Mouse (Mus musculus) liver, postnatal 0 days (tissue): Measurements from ENCODE around the gene Tnks2. TPM values are rescaled to one million over a fixed set of nuclear protein-coding genes. Genes with fewer than 3 reads are reported as not detected.
A peak's percentile ranks its signal among the peaks of the same experiment; 100 is the strongest.

ENCODE experiments used
- ATAC-seq: fragments of 200-750 bp; cut with Nextera tagmentation; 2 replicates; pipeline ENCODE4 v1.8.0; 2017; ENCODE audit warnings: mild to moderate bottlenecking, moderate library complexity
- DNase-seq: peaks from one replicate; pipeline ENCODE4 v3.0.0-alpha.2; 2016
- H3K27ac ChIP-seq: fragments of 300-500 bp; sonication (generic); 2 replicates; pipeline ENCODE4 v1.5.1; 2014; ENCODE audit warnings: antibody characterized with exemption, moderate library complexity, mild to moderate bottlenecking, low read depth
- H3K27me3 ChIP-seq: fragments of 300-500 bp; sonication (generic); 2 replicates; pipeline ENCODE4 v1.6.1; 2014; ENCODE audit warnings: low read length, control low read depth, mixed read lengths; ENCODE audit not compliant: insufficient read depth
- H3K36me3 ChIP-seq: fragments of 300-500 bp; sonication (generic); replicated peaks from 2 replicates; pipeline ENCODE4 v1.6.1; 2014; ENCODE audit warnings: mild to moderate bottlenecking, control low read depth, low read length, moderate library complexity, mixed read lengths; ENCODE audit not compliant: insufficient read depth
- H3K4me1 ChIP-seq: fragments of 300-500 bp; sonication (generic); 2 replicates; pipeline ENCODE4 v1.6.1; 2014; ENCODE audit warnings: antibody characterized with exemption, mild to moderate bottlenecking, control low read depth; ENCODE audit not compliant: insufficient read depth
- H3K4me2 ChIP-seq: fragments of 300-500 bp; sonication (generic); 2 replicates; pipeline ENCODE4 v1.6.1; 2014; ENCODE audit warnings: low read depth, mild to moderate bottlenecking, low read length, moderate library complexity, mixed read lengths
- H3K4me3 ChIP-seq: fragments of 300-500 bp; sonication (generic); 2 replicates; pipeline ENCODE4 v1.5.1; 2014; ENCODE audit warnings: low read depth, low read length
- H3K9ac ChIP-seq: fragments of 300-500 bp; sonication (generic); replicated peaks from 2 replicates; pipeline ENCODE4 v1.6.1; 2014; ENCODE audit warnings: mild to moderate bottlenecking, moderate library complexity
- H3K9me3 ChIP-seq: fragments of 300-500 bp; sonication (generic); 2 replicates; pipeline ENCODE4 v1.6.1; 2016; ENCODE audit warnings: mild to moderate bottlenecking, control low read depth, low read length, mixed read lengths
- CTCF ChIP-seq: sonication (generic); IDR thresholded peaks from 2 replicates; pipeline ENCODE4 v1.5.1; 2016; ENCODE audit warnings: antibody characterized with exemption, low read depth
- EP300 ChIP-seq: IDR thresholded peaks from 2 replicates; pipeline ENCODE4 v1.6.1; 2016; ENCODE audit warnings: antibody characterized with exemption, low read depth, mild to moderate bottlenecking
- WGBS: fragments of 180-500 bp; shearing (Covaris S2); extraction: QIAGEN DNeasy Blood & Tissue Kit; methylation state at CpG from one replicate; pipeline ENCODE4 v1.1.7; 2014; ENCODE audit not compliant: insufficient replicate concordance; 5-methylcytosine and 5-hydroxymethylcytosine counted together
- polyA plus RNA-seq: library from polyadenylated mRNA; unstranded; fragments of >200 nt; fragmentation: Nextera tagmentation; extraction: Ambion mirVana; gene quantifications from 2 replicates; pipeline ENCODE4 v1.2.1, GENCODE M21; 2015

Tnks2 gene
- polyA plus RNA-seq, 1 experiment from 2014 or later = 9.3 TPM

GRCm38 (mm10) chr19:36796931-36797330 is 37.1 kb upstream of the Tnks2 start:
- peak overlapping the region; percentile 41 for H3K4me2 ChIP-seq
- 60% methylated on average over 9 of the region's 9 CpGs for WGBS

GRCm38 (mm10) chr19:36800288-36800687 is 33.7 kb upstream of the Tnks2 start:
- Histone ChIP-seq H3K9me3 (no peaks in the 10 kb centered on the region), H3K4me3 (no peak overlapping the region), H3K4me2 (no peak overlapping the region), H3K4me1 (peaks cover 14% of the 10 kb centered on the region), H3K9ac (no peak overlapping the region), H3K27ac (peak overlapping the region; percentile 66), H3K27me3 (no peaks in the 10 kb centered on the region), H3K36me3 (no peaks in the 10 kb centered on the region)
- TF ChIP-seq EP300 (no peak), CTCF (no peak)
- WGBS = 51% methylated on average over 7 of the region's 7 CpGs
- peak; percentile 34 for ATAC-seq
- no peak for DNase-seq

More at GRCm38 (mm10) chr19:36796931-36797330, 37.1 kb upstream of the Tnks2 start:
- Histone ChIP-seq H3K9me3 (no peaks in the 10 kb centered on the region), H3K27me3 (no peaks in the 10 kb centered on the region), H3K4me3 (no peak overlapping the region), H3K36me3 (no peaks in the 10 kb centered on the region), H3K27ac (peak overlapping the region; percentile 90), H3K9ac (no peak overlapping the region), H3K4me1 (peaks cover 20% of the 10 kb centered on the region)
- TF ChIP-seq EP300 (no peak), CTCF (no peak)
- DNase-seq = no peak
- no peak for ATAC-seq

GRCm38 (mm10) chr19:36801856-36802641 is 32.0 kb upstream of the Tnks2 start:
- ATAC-seq = no peak
- H3K36me3 ChIP-seq = no peaks in the 10 kb centered on the region
- H3K27ac ChIP-seq = no peak overlapping the region
- no peaks in the 10 kb centered on the region for H3K27me3 ChIP-seq
- H3K9me3 ChIP-seq = no peaks in the 10 kb centered on the region
- no peak for DNase-seq
- no peak overlapping the region for H3K9ac ChIP-seq
- TF ChIP-seq EP300 (no peak), CTCF (peak; percentile 51)
- H3K4me1 ChIP-seq = peaks cover 14% of the 10 kb centered on the region
- H3K4me3 ChIP-seq = no peak overlapping the region
- no peak overlapping the region for H3K4me2 ChIP-seq
- WGBS = 79% methylated on average over 9 of the region's 9 CpGs

GRCm38 (mm10) chr19:36803403-36803802 is 30.6 kb upstream of the Tnks2 start:
- no peak for TF ChIP-seq CTCF
- no peak; the same call in 1 of the 2 replicates for TF ChIP-seq EP300
- Histone ChIP-seq H3K36me3 (no peaks in the 10 kb centered on the region), H3K4me2 (no peak overlapping the region), H3K27me3 (no peaks in the 10 kb centered on the region), H3K4me1 (peaks cover 11% of the 10 kb centered on the region), H3K9me3 (no peaks in the 10 kb centered on the region), H3K27ac (0 out of 2 replicates have a peak overlapping the region, but pooled peaks have one; percentile 29), H3K9ac (no peak overlapping the region), H3K4me3 (no peak overlapping the region)
- DNase-seq (no peak), ATAC-seq (peak; percentile 68)
- 63% methylated on average over 8 of the region's 8 CpGs for WGBS

GRCm38 (mm10) chr19:36806842-36807241 is 27.2 kb upstream of the Tnks2 start:
- Histone ChIP-seq H3K27me3 (no peaks in the 10 kb centered on the region), H3K4me1 (no peaks in the 10 kb centered on the region; the same call in 1 of the 2 replicates), H3K27ac (no peak overlapping the region), H3K4me2 (no peak overlapping the region), H3K4me3 (no peak overlapping the region), H3K9ac (no peak overlapping the region), H3K36me3 (no peaks in the 10 kb centered on the region), H3K9me3 (no peaks in the 10 kb centered on the region)
- DNase-seq (no peak), ATAC-seq (no peak)
- TF ChIP-seq EP300 = no peak
- TF ChIP-seq CTCF = no peak
- 65% methylated on average over 2 of the region's 2 CpGs for WGBS

- no peak for TF ChIP-seq EP300
- TF ChIP-seq CTCF = no peak
- peak; percentile 46 for DNase-seq
- WGBS = 58% methylated on average over 21 of the region's 21 CpGs
- no peaks in the 10 kb centered on the region for H3K27me3 ChIP-seq
- H3K27ac ChIP-seq = peak overlapping the region; percentile 53
- H3K4me1 ChIP-seq = no peaks in the 10 kb centered on the region; the same call in 1 of the 2 replicates
- H3K4me3 ChIP-seq = 0 out of 2 replicates have a peak overlapping the region, but pooled peaks have one; percentile 15
- no peak overlapping the region for H3K9ac ChIP-seq
- H3K4me2 ChIP-seq = peak overlapping the region; percentile 45
- peak; percentile 88 for ATAC-seq
- H3K9me3 ChIP-seq = no peaks in the 10 kb centered on the region
- H3K36me3 ChIP-seq = no peaks in the 10 kb centered on the region
These were observed 25.5 kb upstream of the Tnks2 start for GRCm38 (mm10) chr19:36808426-36809105.
